Mouse (Mus musculus) kidney, embryonic 15.5 days (tissue): ENCODE results near the gene Nsun2. TPM values are rescaled to one million over a fixed set of nuclear protein-coding genes. Genes with fewer than 3 reads are reported as not detected.
"Not testable (repeated sequence)": the region's sequence is repeated elsewhere in the genome, so short reads cannot be mapped to it uniquely, and the experiment has no call there.

Experiments used
- ATAC-seq: fragments of 200-750 bp; cut with Nextera tagmentation; replicated peaks from 2 replicates; pipeline ENCODE4 v1.8.0; 2017; ENCODE audit warnings: moderate TSS enrichment; ENCODE audit not compliant: low FRiP score
- H3K27ac ChIP-seq: fragments of 300-500 bp; sonication (generic); 2 replicates; pipeline ENCODE4 v1.5.1; 2015; ENCODE audit warnings: mild to moderate bottlenecking, inconsistent platforms
- H3K27me3 ChIP-seq: fragments of 300-500 bp; sonication (generic); 2 replicates; pipeline ENCODE4 v1.6.1; 2015; ENCODE audit warnings: inconsistent platforms
- H3K36me3 ChIP-seq: fragments of 300-500 bp; sonication (generic); 2 replicates; pipeline ENCODE4 v1.6.1; 2015; ENCODE audit warnings: inconsistent platforms
- H3K4me1 ChIP-seq: fragments of 300-500 bp; sonication (generic); 2 replicates; pipeline ENCODE4 v1.6.1; 2015; ENCODE audit warnings: inconsistent platforms
- H3K4me2 ChIP-seq: fragments of 300-500 bp; sonication (generic); 2 replicates; pipeline ENCODE4 v1.6.1; 2015; ENCODE audit warnings: moderate library complexity, mild to moderate bottlenecking, inconsistent platforms
- H3K4me3 ChIP-seq: fragments of 300-500 bp; sonication (generic); replicated peaks from 2 replicates; pipeline ENCODE4 v1.5.1; 2015; ENCODE audit warnings: mild to moderate bottlenecking, inconsistent platforms
- H3K9ac ChIP-seq: fragments of 300-500 bp; sonication (generic); 2 replicates; pipeline ENCODE4 v1.6.1; 2015; ENCODE audit warnings: mild to moderate bottlenecking, inconsistent platforms
- H3K9me3 ChIP-seq: fragments of 300-500 bp; sonication (generic); replicated peaks from 2 replicates; pipeline ENCODE4 v1.6.1; 2016; ENCODE audit warnings: inconsistent platforms
- WGBS: fragments of 180-500 bp; shearing (Covaris S2); methylation state at CpG from one replicate; pipeline ENCODE4 v1.1.7; 2015; ENCODE audit warnings: mixed read lengths; 5-methylcytosine and 5-hydroxymethylcytosine counted together
- polyA plus RNA-seq: library from polyadenylated mRNA; unstranded; fragments of >200 nt; fragmentation: Nextera tagmentation; extraction: Ambion mirVana; gene quantifications from 2 replicates; pipeline ENCODE4 v1.2.1, GENCODE M21; 2015

The Nsun2 gene
- polyA plus RNA-seq, 1 experiment from 2014 or later = 130 TPM

GRCm38 (mm10) chr13:69631659-69632058 lies 98.1 kb downstream of the Nsun2 start:
- WGBS = 85% methylated on average over 4 of the region's 4 CpGs

GRCm38 (mm10) chr13:69633551-69633950 lies 100.0 kb downstream of the Nsun2 start:
- Histone ChIP-seq H3K4me1 (no peaks in the 10 kb centered on the region), H3K9me3 (no peaks in the 10 kb centered on the region), H3K4me2 (no peak overlapping the region), H3K36me3 (peaks cover 97% of the 10 kb centered on the region), H3K4me3 (no peak overlapping the region), H3K27ac (no peak overlapping the region), H3K27me3 (no peaks in the 10 kb centered on the region), H3K9ac (no peak overlapping the region)
- no peak for ATAC-seq
- WGBS = 91% methylated on average over 9 of the region's 9 CpGs

More at GRCm38 (mm10) chr13:69631659-69632058, 98.1 kb downstream of the Nsun2 start:
- Histone ChIP-seq H3K36me3 (peaks cover 98% of the 10 kb centered on the region), H3K4me3 (no peak overlapping the region), H3K27ac (no peak overlapping the region), H3K4me1 (no peaks in the 10 kb centered on the region), H3K4me2 (no peak overlapping the region), H3K9ac (no peak overlapping the region), H3K9me3 (no peaks in the 10 kb centered on the region), H3K27me3 (no peaks in the 10 kb centered on the region)
- ATAC-seq = no peak

- Histone ChIP-seq H3K4me3 (no peak overlapping the region), H3K36me3 (peaks cover 97% of the 10 kb centered on the region), H3K9ac (no peak overlapping the region), H3K27ac (no peak overlapping the region), H3K4me2 (no peak overlapping the region), H3K9me3 (no peaks in the 10 kb centered on the region), H3K27me3 (no peaks in the 10 kb centered on the region), H3K4me1 (no peaks in the 10 kb centered on the region)
- WGBS = 85% methylated on average over 2 of the region's 2 CpGs
- no peak for ATAC-seq
Measured at GRCm38 (mm10) chr13:69633988-69634387, 100.4 kb downstream of the Nsun2 start.

GRCm38 (mm10) chr13:69635836-69636235 lies 102.3 kb downstream of the Nsun2 start:
- H3K27ac ChIP-seq, ATAC-seq, H3K4me1 ChIP-seq, H3K9me3 ChIP-seq, H3K4me2 ChIP-seq, H3K4me3 ChIP-seq, H3K9ac ChIP-seq, H3K27me3 ChIP-seq: not testable (repeated sequence)
- H3K36me3 ChIP-seq = peaks cover 94% of the 10 kb centered on the region
- 95% methylated on average over 7 of the region's 7 CpGs for WGBS

GRCm38 (mm10) chr13:69636375-69636774 lies 102.8 kb downstream of the Nsun2 start:
- Histone ChIP-seq H3K27me3 (no peaks in the 10 kb centered on the region), H3K9ac (no peak overlapping the region), H3K9me3 (no peaks in the 10 kb centered on the region), H3K4me2 (no peak overlapping the region), H3K4me3 (no peak overlapping the region), H3K27ac (no peak overlapping the region), H3K36me3 (peaks cover 92% of the 10 kb centered on the region), H3K4me1 (no peaks in the 10 kb centered on the region)
- WGBS = 86% methylated on average over 3 of the region's 3 CpGs
- 0 out of 2 replicates have a peak, but pooled peaks have one; percentile 25 for ATAC-seq

- H3K4me2 ChIP-seq = no peak overlapping the region
- H3K36me3 ChIP-seq = peaks cover 87% of the 10 kb centered on the region
- H3K4me1 ChIP-seq = no peaks in the 10 kb centered on the region
- no peak for ATAC-seq
- no peaks in the 10 kb centered on the region for H3K9me3 ChIP-seq
- no peak overlapping the region for H3K27ac ChIP-seq
- H3K9ac ChIP-seq = no peak overlapping the region
- WGBS = 81% methylated on average over 6 of the region's 6 CpGs
- no peaks in the 10 kb centered on the region for H3K27me3 ChIP-seq
- H3K4me3 ChIP-seq = no peak overlapping the region
Measured at GRCm38 (mm10) chr13:69636816-69637215, 103.3 kb downstream of the Nsun2 start.

GRCm38 (mm10) chr13:69637657-69638056 lies 104.1 kb downstream of the Nsun2 start:
- Histone ChIP-seq H3K4me1 (no peaks in the 10 kb centered on the region), H3K27ac (no peak overlapping the region), H3K36me3 (peaks cover 79% of the 10 kb centered on the region), H3K4me3 (no peak overlapping the region), H3K27me3 (no peaks in the 10 kb centered on the region), H3K9ac (no peak overlapping the region), H3K9me3 (no peaks in the 10 kb centered on the region), H3K4me2 (no peak overlapping the region)
- no peak for ATAC-seq
- whole genome bisulfite sequencing = 89% methylated on average over 9 of the region's 9 CpGs

GRCm38 (mm10) chr13:69638108-69638626 lies 104.6 kb downstream of the Nsun2 start:
- 86% methylated on average over 6 of the region's 6 CpGs for WGBS
- H3K4me2 ChIP-seq = no peak overlapping the region
- H3K9ac ChIP-seq = no peak overlapping the region
- peaks cover 75% of the 10 kb centered on the region for H3K36me3 ChIP-seq
- H3K27me3 ChIP-seq = no peaks in the 10 kb centered on the region
- H3K9me3 ChIP-seq = no peaks in the 10 kb centered on the region
- no peaks in the 10 kb centered on the region for H3K4me1 ChIP-seq
- ATAC-seq = no peak
- H3K4me3 ChIP-seq = no peak overlapping the region
- no peak overlapping the region for H3K27ac ChIP-seq

GRCm38 (mm10) chr13:69639251-69639650 lies 105.7 kb downstream of the Nsun2 start:
- Histone ChIP-seq H3K36me3 (peaks cover 65% of the 10 kb centered on the region), H3K4me1 (no peaks in the 10 kb centered on the region), H3K4me2 (no peak overlapping the region), H3K9me3 (no peaks in the 10 kb centered on the region), H3K4me3 (no peak overlapping the region), H3K27me3 (no peaks in the 10 kb centered on the region), H3K27ac (no peak overlapping the region), H3K9ac (no peak overlapping the region)
- no peak for ATAC-seq
- WGBS = 90% methylated on average over 5 of the region's 5 CpGs

GRCm38 (mm10) chr13:69640126-69640525 lies 106.6 kb downstream of the Nsun2 start:
- H3K27me3 ChIP-seq = no peaks in the 10 kb centered on the region
- no peak overlapping the region for H3K27ac ChIP-seq
- no peak for ATAC-seq
- H3K4me1 ChIP-seq = no peaks in the 10 kb centered on the region
- no peak overlapping the region for H3K4me2 ChIP-seq
- peaks cover 56% of the 10 kb centered on the region for H3K36me3 ChIP-seq
- H3K9me3 ChIP-seq = no peaks in the 10 kb centered on the region
- no peak overlapping the region for H3K9ac ChIP-seq
- WGBS = 94% methylated on average over 4 of the region's 4 CpGs
- no peak overlapping the region for H3K4me3 ChIP-seq

- no peak for ATAC-seq
- H3K27me3 ChIP-seq = no peaks in the 10 kb centered on the region
- peaks cover 52% of the 10 kb centered on the region for H3K36me3 ChIP-seq
- no peak overlapping the region for H3K27ac ChIP-seq
- no peaks in the 10 kb centered on the region for H3K4me1 ChIP-seq
- H3K9me3 ChIP-seq = no peaks in the 10 kb centered on the region
- no peak overlapping the region for H3K4me2 ChIP-seq
- no peak overlapping the region for H3K9ac ChIP-seq
- WGBS = 86% methylated on average over 4 of the region's 4 CpGs
- no peak overlapping the region for H3K4me3 ChIP-seq
Measured at GRCm38 (mm10) chr13:69640541-69640940, 107.0 kb downstream of the Nsun2 start.

- ATAC-seq = no peak
- H3K36me3 ChIP-seq = peaks cover 47% of the 10 kb centered on the region
- H3K4me3 ChIP-seq = no peak overlapping the region
- H3K9me3 ChIP-seq = no peaks in the 10 kb centered on the region
- no peak overlapping the region for H3K27ac ChIP-seq
- WGBS = 80% methylated on average over 3 of the region's 3 CpGs
- no peak overlapping the region for H3K4me2 ChIP-seq
- no peak overlapping the region for H3K9ac ChIP-seq
- no peaks in the 10 kb centered on the region for H3K27me3 ChIP-seq
- H3K4me1 ChIP-seq = no peaks in the 10 kb centered on the region
Measured at GRCm38 (mm10) chr13:69641017-69641416, 107.5 kb downstream of the Nsun2 start.

- no peak overlapping the region for H3K9ac ChIP-seq
- peaks cover 31% of the 10 kb centered on the region for H3K36me3 ChIP-seq
- H3K4me1 ChIP-seq = no peaks in the 10 kb centered on the region
- H3K27me3 ChIP-seq = no peaks in the 10 kb centered on the region
- no peak overlapping the region for H3K4me2 ChIP-seq
- no peak overlapping the region for H3K27ac ChIP-seq
- no peak for ATAC-seq
- H3K9me3 ChIP-seq = no peaks in the 10 kb centered on the region
- WGBS = 68% methylated on average over 5 of the region's 5 CpGs
- H3K4me3 ChIP-seq = no peak overlapping the region
Measured at GRCm38 (mm10) chr13:69642656-69643216, 109.2 kb downstream of the Nsun2 start.
